Mouse (Mus musculus) heart, postnatal 0 days (tissue): ENCODE results near the gene Trim56.
"Not testable (repeated sequence)": the region's sequence is repeated elsewhere in the genome, so short reads cannot be mapped to it uniquely, and the experiment has no call there.

Experiments used
- CTCF ChIP-seq: IDR thresholded peaks from 2 replicates; pipeline ENCODE4 v1.5.1; 2016; ENCODE audit warnings: antibody characterized with exemption, control low read depth, low read depth
- EP300 ChIP-seq: IDR thresholded peaks from 2 replicates; pipeline ENCODE4 v1.6.1; 2016; ENCODE audit warnings: antibody characterized with exemption, low read depth

DNA sequence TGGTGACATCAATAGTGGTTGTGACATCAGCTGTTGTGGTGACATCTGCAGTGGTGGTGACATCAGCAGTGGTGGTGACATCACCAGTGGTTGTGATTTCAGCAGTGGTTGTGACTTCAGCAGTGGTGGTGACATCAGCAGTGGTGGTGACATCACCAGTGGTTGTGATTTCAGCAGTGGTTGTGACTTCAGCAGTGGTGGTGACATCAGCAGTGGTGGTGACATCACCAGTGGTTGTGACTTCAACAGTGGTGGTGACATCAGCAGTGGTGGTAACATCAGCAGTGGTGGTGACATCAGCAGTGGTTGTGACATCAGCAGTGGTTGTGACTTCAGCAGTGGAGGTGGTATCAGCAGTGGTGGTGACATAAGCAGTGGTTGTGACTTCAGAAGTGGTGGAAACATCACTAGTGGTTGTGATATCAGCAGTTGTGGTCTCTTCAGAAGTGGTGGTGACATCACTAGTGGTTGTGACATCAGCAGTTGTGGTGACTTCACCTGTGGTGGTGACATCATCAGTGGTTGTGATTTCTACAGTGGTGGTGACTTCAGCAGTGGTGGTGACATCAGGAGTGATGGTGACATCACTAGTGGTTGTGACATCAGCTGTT, 33.4 kb upstream of the Trim56 start, which contains the start of gene Muc3:
- TF ChIP-seq EP300, CTCF: not testable (repeated sequence)
